Mouse (Mus musculus): ENCODE measurements around the gene Hunk. TPM values are rescaled to one million over a fixed set of nuclear protein-coding genes. Genes with fewer than 3 reads are reported as not detected.

Hunk gene
- polyA plus RNA-seq, 1 experiment = 0.40 TPM

DNA sequence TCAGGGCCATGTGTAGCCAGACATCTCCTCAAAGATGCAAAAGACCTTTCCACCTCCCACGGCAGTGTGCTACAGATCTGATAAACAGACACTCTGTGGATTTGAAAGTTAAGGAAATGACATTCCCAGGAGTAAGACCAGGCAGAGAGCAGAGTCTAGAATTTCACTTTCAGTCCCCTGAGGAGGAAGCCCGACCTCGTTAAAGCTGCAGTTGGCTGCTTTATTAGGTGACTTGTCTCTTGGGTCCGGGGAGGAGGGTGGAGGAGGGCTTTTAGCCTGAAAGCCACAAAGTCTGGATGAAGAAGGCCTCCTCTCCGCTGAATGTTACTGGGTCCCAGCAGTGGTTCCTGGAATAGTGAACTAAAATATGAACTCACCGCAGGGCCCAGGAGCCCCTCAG is 137.6 kb downstream of the Hunk start:
- H3K4me3 ChIP-seq (ENCODE audit: extremely low read depth, insufficient read depth, insufficient read length) = no peak overlapping the region
- H3K27me3 ChIP-seq (ENCODE audit: control insufficient read depth, insufficient read depth, low read length) = no peaks in the 10 kb centered on the region
- DNase-seq (ENCODE audit: low read depth in 1 of 2, low spot score in 2 of 2) = no peak
- H3K4me1 ChIP-seq (ENCODE audit: control insufficient read depth, insufficient read depth, insufficient read length) = no peaks in the 10 kb centered on the region
- TF ChIP-seq CTCF (IDR thresholded peaks at IDR 0.05; ENCODE audit: extremely low read depth, insufficient read depth, insufficient read length, insufficient replicate concordance) = no peak
- TF ChIP-seq POLR2A (IDR thresholded peaks at IDR 0.05; ENCODE audit: low read depth, low read length) = no peak
- H3K27ac ChIP-seq (ENCODE audit: insufficient read depth, low read length) = no peak overlapping the region
- 25% methylated on average over 6 of the region's 6 CpGs for WGBS
- no peaks in the 10 kb centered on the region for H3K36me3 ChIP-seq (ENCODE audit: control insufficient read depth, insufficient read depth, low read length)

DNA sequence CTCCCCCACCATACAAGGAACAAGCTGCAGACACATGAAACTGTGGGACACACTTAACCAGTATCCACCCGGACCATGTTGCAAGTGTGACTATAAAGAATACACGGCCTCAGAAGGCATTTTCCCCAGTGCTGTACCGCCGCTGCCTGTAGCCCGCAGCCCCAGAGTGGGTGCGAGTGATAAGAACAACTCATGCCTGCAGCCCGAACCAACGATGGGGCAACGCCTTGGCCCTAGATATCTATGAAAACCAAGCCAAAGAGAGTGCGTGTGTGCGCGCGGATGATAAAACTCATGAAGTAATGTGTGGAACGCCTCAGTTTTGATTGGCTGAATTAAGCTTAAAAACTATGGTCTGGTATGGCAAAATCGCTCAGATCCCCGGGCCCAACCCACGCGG is 138.1 kb downstream of the Hunk start:
- WGBS = 92% methylated on average over 18 of the region's 18 CpGs
- no peaks in the 10 kb centered on the region for H3K4me1 ChIP-seq (ENCODE audit: control insufficient read depth, insufficient read depth, insufficient read length)
- no peak for DNase-seq (ENCODE audit: low read depth in 1 of 2, low spot score in 2 of 2)
- H3K27ac ChIP-seq (ENCODE audit: insufficient read depth, low read length) = no peak overlapping the region
- TF ChIP-seq POLR2A (IDR thresholded peaks at IDR 0.05; ENCODE audit: low read depth, low read length) = no peak
- TF ChIP-seq CTCF (IDR thresholded peaks at IDR 0.05; ENCODE audit: extremely low read depth, insufficient read depth, insufficient read length, insufficient replicate concordance) = no peak
- H3K36me3 ChIP-seq (ENCODE audit: control insufficient read depth, insufficient read depth, low read length) = no peaks in the 10 kb centered on the region
- H3K4me3 ChIP-seq (ENCODE audit: extremely low read depth, insufficient read depth, insufficient read length) = no peak overlapping the region
- no peaks in the 10 kb centered on the region for H3K27me3 ChIP-seq (ENCODE audit: control insufficient read depth, insufficient read depth, low read length)

DNA sequence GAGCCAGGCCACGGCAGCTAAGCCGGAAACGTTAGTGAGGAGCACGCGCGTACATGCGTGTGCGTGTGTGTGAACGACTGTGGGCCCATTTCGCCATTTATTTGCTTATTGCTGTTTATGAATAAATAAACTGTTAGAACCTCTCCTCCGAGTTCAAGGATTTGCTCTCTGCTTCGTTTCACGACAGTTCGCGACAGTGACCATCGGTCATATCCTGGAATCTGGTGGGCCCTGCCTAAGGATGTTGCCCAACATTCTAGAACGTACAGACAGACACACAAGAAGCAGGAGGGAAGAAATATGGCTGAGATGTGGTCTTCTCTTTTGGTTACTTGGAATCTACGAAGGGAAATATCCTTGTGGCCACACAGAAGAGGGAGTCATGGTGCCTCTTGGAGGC is 138.6 kb downstream of the Hunk start:
- no peak overlapping the region for H3K4me3 ChIP-seq (ENCODE audit: extremely low read depth, insufficient read depth, insufficient read length)
- TF ChIP-seq CTCF (IDR thresholded peaks at IDR 0.05; ENCODE audit: extremely low read depth, insufficient read depth, insufficient read length, insufficient replicate concordance) = no peak
- TF ChIP-seq POLR2A (IDR thresholded peaks at IDR 0.05; ENCODE audit: low read depth, low read length) = no peak
- H3K27ac ChIP-seq (ENCODE audit: insufficient read depth, low read length) = no peak overlapping the region
- no peaks in the 10 kb centered on the region for H3K4me1 ChIP-seq (ENCODE audit: control insufficient read depth, insufficient read depth, insufficient read length)
- H3K27me3 ChIP-seq (ENCODE audit: control insufficient read depth, insufficient read depth, low read length) = no peaks in the 10 kb centered on the region
- H3K36me3 ChIP-seq (ENCODE audit: control insufficient read depth, insufficient read depth, low read length) = no peaks in the 10 kb centered on the region
- DNase-seq (ENCODE audit: low read depth in 1 of 2, low spot score in 2 of 2) = no peak
- 96% methylated on average over 18 of the region's 18 CpGs for WGBS

DNA sequence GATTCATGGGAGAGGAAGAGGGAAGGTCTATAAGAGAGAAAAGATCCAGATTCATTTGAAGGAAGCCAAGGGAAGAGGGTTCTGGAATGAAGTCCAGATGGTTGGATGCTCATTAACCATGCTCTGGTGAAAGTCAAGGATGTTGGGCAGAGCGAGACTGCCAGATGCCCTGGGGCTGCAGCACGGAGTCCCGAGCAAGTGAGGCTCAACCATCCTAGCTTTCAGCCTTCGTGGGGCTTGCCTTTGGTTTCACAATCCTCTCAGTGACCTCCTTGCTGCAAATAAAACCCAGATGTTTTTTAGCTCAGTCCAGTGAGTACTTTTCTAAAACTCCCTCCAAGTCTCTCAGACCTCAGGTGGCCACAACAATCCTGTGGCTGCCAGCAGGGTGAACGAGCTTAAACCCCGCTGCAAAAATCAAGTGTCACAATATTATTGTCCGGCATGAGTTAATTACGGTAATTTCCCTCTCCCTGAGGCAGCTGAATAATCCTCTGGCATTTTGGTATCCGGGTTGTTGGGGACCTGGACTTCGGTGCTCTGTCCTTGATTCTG is 147.4 kb downstream of the Hunk start:
- Histone ChIP-seq H3K4me1 (ENCODE audit: control insufficient read depth, insufficient read depth, insufficient read length) (no peaks in the 10 kb centered on the region), H3K27ac (ENCODE audit: insufficient read depth, low read length) (no peak overlapping the region), H3K4me3 (ENCODE audit: extremely low read depth, insufficient read depth, insufficient read length) (no peak overlapping the region), H3K27me3 (ENCODE audit: control insufficient read depth, insufficient read depth, low read length) (no peaks in the 10 kb centered on the region), H3K36me3 (ENCODE audit: control insufficient read depth, insufficient read depth, low read length) (no peaks in the 10 kb centered on the region)
- no peak for DNase-seq (ENCODE audit: low read depth in 1 of 2, low spot score in 2 of 2)
- TF ChIP-seq POLR2A (IDR thresholded peaks at IDR 0.05; ENCODE audit: low read depth, low read length) (no peak), CTCF (IDR thresholded peaks at IDR 0.05; ENCODE audit: extremely low read depth, insufficient read depth, insufficient read length, insufficient replicate concordance) (no peak)
- 83% methylated on average over 10 of the region's 10 CpGs for WGBS

DNA sequence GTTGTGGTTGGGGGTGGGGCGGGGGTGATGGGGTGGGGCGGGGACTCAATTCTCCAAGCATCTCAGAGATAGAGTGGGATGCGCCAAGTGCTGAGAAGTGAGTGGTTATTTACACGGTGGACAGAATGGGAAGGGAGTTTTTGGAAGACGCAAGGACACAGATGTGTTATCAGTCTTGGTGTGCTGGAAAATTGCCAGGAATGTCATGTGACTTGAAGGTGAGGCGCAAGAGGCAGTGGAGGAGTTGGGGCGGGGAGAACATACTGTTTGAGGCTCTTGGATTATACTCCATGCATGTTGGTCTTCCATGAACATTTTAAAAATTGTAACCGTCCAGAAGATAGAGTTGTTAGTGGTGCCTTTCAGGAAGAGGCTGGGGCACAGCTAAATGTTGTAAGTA is 148.8 kb downstream of the Hunk start:
- no peaks in the 10 kb centered on the region for H3K36me3 ChIP-seq (ENCODE audit: control insufficient read depth, insufficient read depth, low read length)
- WGBS = 89% methylated on average over 8 of the region's 8 CpGs
- no peak overlapping the region for H3K4me3 ChIP-seq (ENCODE audit: extremely low read depth, insufficient read depth, insufficient read length)
- TF ChIP-seq POLR2A (IDR thresholded peaks at IDR 0.05; ENCODE audit: low read depth, low read length) = no peak
- TF ChIP-seq CTCF (IDR thresholded peaks at IDR 0.05; ENCODE audit: extremely low read depth, insufficient read depth, insufficient read length, insufficient replicate concordance) = no peak
- no peak for DNase-seq (ENCODE audit: low read depth in 1 of 2, low spot score in 2 of 2)
- no peak overlapping the region for H3K27ac ChIP-seq (ENCODE audit: insufficient read depth, low read length)
- H3K27me3 ChIP-seq (ENCODE audit: control insufficient read depth, insufficient read depth, low read length) = no peaks in the 10 kb centered on the region
- H3K4me1 ChIP-seq (ENCODE audit: control insufficient read depth, insufficient read depth, insufficient read length) = no peaks in the 10 kb centered on the region

DNA sequence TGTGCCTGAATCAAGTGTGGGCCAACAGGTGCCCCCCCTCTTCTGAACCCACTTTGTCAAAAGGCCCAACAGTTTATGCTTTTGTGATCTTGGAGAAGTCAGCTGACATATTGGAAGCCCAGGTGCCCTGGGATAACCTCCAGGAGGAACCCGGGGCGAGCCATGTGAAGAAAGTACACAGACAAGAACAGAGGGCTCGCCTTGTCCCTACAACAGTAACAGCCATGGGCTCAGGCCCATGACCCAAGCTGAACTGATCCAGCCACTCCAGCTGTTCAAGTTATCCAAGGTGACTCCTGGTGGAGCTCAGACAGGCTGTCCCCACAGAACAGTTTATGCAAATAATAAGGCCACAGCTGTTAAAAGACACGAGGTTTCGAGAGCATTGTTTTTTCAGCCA is 153.1 kb downstream of the Hunk start:
- Histone ChIP-seq H3K27ac (ENCODE audit: insufficient read depth, low read length) (no peak overlapping the region), H3K4me3 (ENCODE audit: extremely low read depth, insufficient read depth, insufficient read length) (no peak overlapping the region), H3K27me3 (ENCODE audit: control insufficient read depth, insufficient read depth, low read length) (no peaks in the 10 kb centered on the region), H3K36me3 (ENCODE audit: control insufficient read depth, insufficient read depth, low read length) (no peaks in the 10 kb centered on the region), H3K4me1 (ENCODE audit: control insufficient read depth, insufficient read depth, insufficient read length) (no peaks in the 10 kb centered on the region)
- no peak for DNase-seq (ENCODE audit: low read depth in 1 of 2, low spot score in 2 of 2)
- TF ChIP-seq POLR2A (IDR thresholded peaks at IDR 0.05; ENCODE audit: low read depth, low read length) (no peak), CTCF (IDR thresholded peaks at IDR 0.05; ENCODE audit: extremely low read depth, insufficient read depth, insufficient read length, insufficient replicate concordance) (no peak)
- 75% methylated on average over 5 of the region's 5 CpGs for WGBS

DNA sequence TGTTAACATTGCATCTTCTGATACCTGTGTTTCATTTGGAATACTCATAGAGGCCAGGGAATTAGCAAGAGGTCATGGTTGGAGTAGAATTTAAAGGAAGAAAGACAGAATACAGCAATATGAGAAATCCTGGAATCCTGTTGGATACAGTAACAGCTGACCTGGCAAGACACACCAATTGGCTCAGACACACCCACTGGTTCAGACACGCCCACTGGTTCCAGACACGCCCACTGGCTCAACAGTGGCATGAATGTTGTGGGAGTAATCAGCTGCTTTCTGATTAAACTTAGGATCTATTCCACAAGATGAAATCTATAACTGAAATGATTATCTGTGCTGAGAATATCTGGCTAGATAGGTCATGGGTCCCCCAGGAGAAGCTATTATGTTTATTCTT is 155.4 kb downstream of the Hunk start:
- H3K4me3 ChIP-seq (ENCODE audit: extremely low read depth, insufficient read depth, insufficient read length) = no peak overlapping the region
- DNase-seq (ENCODE audit: low read depth in 1 of 2, low spot score in 2 of 2) = no peak
- no peak overlapping the region for H3K27ac ChIP-seq (ENCODE audit: insufficient read depth, low read length)
- 84% methylated on average over 2 of the region's 2 CpGs for WGBS
- H3K4me1 ChIP-seq (ENCODE audit: control insufficient read depth, insufficient read depth, insufficient read length) = no peaks in the 10 kb centered on the region
- TF ChIP-seq POLR2A (IDR thresholded peaks at IDR 0.05; ENCODE audit: low read depth, low read length) (no peak), CTCF (IDR thresholded peaks at IDR 0.05; ENCODE audit: extremely low read depth, insufficient read depth, insufficient read length, insufficient replicate concordance) (no peak)
- no peaks in the 10 kb centered on the region for H3K27me3 ChIP-seq (ENCODE audit: control insufficient read depth, insufficient read depth, low read length)
- H3K36me3 ChIP-seq (ENCODE audit: control insufficient read depth, insufficient read depth, low read length) = no peaks in the 10 kb centered on the region
